Mouse (Mus musculus) layer of hippocampus, postnatal 10 days (tissue): ENCODE data around the gene Hdac7. TPM values are rescaled to one million over a fixed set of nuclear protein-coding genes. Genes with fewer than 3 reads are reported as not detected.

Experiments used
- DNase-seq, 2 experiments: peaks; one replicate each; pipeline ENCODE4 v3.0.0; 2021; ENCODE audit warnings: low spot score in 2 of 2
- total RNA-seq, 2 experiments: library from RNA; stranded (reverse); gene quantifications; 2 replicates each; pipeline ENCODE4 v1.2.3; 2021

Hdac7 gene
- total RNA-seq, 2 experiments from 2014 or later, result 29.1 to 32.0 TPM

GRCm38 (mm10) chr15:97832764-97833479 is 11.4 kb downstream of the Hdac7 start:
- no peak for DNase-seq

GRCm38 (mm10) chr15:97831987-97832640 is 12.2 kb downstream of the Hdac7 start:
- no peak for DNase-seq

DNA sequence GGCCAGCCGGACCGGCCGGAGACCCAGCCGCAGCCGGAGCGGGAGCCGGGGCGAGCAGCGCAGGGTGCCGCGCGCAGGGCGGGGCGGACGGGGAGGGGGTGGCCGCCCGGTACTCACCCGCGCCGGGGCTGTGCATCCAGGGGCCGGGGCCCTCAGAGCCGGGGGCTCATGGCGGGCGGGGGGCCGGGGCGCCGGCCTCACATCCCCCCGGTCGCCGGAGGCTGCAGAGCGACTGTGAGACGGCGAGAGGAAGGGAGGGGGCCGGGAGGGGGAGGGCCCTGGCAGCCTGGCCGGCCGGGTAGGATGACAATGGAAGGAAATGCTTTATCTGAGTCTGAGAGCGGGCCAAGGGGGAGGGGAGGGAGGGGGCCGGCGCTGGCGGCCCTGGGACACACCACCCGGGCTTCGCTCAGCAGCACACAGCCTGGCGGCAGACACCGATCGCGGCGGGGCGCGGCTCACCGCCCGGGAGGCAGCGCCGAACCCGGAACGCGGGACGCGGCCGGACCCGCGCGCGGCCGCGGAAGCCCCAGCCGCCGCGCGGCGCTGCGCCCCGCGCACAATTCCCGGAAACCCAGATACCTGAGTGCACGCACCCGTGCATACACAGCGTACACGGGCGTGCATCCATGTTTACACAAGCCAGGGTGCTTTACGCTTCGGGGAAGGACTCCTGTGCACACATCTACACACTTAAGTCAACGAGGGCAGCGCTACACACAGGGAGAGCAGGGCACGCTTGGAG is 12.9 kb downstream of the Hdac7 start:
- DNase-seq, result peak; percentile 57 to 76

GRCm38 (mm10) chr15:97830788-97831241 is 13.5 kb downstream of the Hdac7 start:
- DNase-seq, result peak; percentile 44 to 62

DNA sequence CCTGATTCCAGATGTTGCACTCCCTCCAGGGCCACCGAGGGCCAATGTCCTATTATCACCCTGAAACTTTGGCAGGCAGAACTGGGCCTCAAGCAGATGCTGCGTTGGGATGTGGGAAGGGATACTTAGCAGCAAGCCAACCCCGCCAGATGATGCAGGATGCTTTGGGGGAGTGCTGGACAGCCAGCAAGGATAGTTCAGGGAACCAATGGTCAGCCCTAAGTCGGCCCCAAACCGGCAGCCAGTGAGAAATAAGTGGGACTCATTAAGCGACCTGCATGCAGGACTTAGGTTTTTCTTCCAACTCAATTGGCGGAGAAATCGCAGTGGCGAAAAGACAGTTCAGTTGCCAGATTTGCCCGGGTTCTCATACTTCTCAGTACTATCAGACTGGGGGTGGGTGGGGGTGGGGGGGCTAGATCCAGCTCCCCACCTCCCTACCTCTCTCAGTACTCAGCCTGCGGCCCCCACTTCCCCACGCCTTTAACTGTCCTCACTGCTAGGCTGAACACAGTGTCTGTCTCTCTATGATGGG is 14.0 kb downstream of the Hdac7 start:
- peak in 1 of 2 experiments; percentile 43 for DNase-seq

DNA sequence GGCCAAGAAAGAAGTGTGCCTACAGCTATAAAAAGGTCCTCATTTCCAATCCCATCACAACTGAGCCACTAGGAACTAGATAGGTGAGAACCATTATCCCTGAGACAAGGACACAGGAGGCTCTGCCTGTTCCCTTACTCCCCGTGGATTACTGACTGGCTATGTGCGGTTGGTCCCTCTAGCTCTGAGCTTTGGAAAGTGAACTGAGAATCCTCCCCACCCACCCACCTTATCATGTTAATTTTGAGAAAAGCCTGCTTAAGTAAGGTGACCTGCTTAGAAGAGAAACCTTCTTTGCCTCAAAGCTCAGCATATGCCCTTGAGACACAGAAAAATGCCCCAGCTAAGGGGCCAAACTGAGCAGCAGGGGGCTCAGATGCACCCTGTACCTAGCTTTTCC is 14.9 kb downstream of the Hdac7 start:
- no peak for DNase-seq

- no peak for DNase-seq
Measured at GRCm38 (mm10) chr15:97828901-97829338, 15.4 kb downstream of the Hdac7 start.

GRCm38 (mm10) chr15:97828221-97828842 is 16.0 kb downstream of the Hdac7 start:
- no peak for DNase-seq

DNA sequence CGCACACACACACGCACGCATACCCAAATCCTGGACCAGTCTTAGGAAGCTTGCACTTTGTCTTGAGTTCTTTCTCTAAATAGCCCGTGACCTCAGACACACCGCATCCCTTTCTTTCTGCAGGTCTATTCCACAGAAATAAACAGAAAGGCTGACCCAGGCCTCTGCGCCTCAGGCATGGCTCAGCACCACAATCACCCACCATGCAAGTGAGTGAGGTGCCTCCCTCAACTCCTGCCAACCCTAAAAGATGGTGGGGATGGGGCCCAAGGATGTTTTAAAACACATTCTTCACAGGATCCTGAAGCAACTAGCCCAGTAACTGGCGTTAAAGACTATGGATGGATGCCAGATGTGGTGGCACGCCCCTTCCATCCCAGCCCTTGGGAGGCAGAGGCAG is 16.9 kb downstream of the Hdac7 start:
- DNase-seq, result no peak

GRCm38 (mm10) chr15:97826588-97827261 is 17.6 kb downstream of the Hdac7 start:
- no peak for DNase-seq

- DNase-seq, result no peak
Measured at GRCm38 (mm10) chr15:97825941-97826587, 18.2 kb downstream of the Hdac7 start.

DNA sequence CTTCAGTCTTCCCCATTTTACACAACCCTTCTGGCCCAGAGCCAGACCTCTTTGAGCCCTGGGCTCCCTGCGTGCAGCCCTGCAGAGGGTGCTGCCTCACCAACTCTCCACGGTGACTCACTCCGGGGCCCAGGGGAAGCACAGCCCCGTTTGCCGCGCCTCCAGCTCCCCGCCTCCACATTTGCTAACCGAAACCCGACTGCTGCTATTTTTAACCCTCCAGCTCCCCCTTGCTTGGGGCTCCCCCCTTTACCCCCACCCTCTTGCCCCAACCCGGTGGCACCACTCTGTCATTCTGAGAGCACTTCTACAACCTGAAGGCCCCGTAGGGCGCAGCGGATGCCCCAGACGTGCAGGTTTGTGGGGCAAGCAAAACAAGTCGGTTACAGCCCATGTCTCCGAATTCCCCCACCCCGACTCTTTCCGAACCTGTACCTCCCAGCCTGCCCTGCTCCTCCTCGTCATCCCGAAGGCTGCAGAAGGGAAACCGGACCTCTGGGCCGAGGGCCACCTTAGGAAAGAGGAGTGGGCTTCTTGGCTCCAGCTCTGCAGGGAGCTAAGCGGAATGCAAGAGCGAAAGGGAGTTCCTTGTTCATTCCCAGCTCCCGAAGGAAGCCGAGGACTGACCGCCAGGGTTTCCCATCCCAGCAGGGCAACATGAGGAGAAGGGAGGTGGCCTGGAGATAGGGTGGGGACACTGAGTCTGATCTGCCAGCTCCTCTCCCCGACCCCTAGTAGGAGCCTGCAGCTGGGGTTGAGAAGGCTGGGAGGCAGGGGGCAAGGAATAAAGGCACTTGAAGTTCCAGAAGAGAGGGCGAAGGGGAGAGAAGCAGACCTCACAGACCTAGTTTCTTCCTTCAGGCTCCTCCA is 19.0 kb downstream of the Hdac7 start:
- DNase-seq, result peak; percentile 68 to 75

DNA sequence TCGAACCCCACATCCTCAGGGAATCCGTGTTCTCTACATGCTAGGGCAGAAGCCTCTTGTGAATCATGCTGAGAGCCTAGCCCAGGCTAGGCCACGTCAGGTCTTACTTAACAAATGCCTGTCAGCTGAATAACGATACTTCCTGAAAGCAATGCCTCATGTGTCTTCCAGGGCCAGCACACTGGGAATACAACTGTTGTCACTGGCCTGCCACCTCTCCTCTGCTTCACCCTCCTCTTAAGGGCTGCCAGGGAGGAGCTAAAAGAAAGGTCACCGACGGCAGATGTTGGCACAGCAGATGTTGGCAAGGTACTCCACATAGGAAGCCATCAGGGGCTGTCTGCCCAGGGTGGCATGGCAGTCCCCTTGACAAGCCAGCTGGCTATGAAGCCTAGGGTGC is 20.3 kb downstream of the Hdac7 start:
- peak in 1 of 2 experiments; percentile 35 for DNase-seq

DNA sequence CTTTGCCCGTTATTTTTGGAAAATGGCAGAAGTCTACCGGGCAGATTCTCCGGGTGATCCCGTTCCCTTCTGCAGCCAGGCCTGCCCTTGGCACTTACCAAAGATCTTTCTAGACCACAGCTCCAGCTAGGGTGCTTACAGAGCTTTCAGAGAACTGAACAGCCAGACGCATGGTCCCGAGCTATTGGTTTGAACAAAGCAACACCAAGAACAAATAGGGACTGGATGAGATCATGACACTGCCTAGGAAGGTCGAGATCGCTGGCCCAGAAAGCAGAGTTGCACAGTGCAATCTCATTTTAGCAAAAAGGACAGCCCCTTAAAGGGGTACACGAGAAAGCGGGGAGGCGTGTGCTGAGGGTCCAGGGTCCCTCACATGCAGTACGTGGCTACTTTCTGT is 20.8 kb downstream of the Hdac7 start:
- DNase-seq, result no peak

DNA sequence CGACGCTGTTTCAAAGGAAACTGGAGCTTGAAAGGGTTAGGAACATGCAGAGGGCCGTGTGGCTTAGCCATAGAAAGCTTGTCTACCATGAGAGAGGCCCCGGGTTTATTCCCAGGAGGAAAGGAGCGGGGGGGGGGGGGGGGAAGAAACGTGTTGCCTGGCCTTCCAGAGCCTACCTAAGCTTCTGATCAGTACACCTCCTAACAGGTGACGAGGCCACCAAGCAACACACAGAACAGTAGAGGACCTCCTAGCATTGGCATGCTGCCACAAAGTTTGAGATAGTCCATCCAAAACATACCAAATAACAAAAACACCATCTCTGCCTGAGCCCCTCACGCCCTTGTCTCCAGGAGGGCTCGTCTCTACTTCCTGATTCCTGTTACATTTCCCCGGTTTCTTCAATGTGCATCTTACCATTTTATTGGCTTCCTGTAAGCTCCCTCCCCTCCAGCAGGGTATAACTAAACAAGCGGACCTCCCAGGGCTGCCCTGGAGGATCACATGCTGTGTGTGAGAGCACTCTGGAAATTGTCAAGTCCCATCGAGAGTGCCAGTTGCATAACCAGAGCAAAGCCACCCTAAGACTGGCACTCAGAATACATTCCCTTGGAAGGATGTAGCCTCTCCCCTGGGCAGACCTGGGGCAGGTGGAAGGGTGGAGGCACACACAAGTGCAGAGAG is 21.6 kb downstream of the Hdac7 start:
- peak in 1 of 2 experiments; percentile 4 for DNase-seq

DNA sequence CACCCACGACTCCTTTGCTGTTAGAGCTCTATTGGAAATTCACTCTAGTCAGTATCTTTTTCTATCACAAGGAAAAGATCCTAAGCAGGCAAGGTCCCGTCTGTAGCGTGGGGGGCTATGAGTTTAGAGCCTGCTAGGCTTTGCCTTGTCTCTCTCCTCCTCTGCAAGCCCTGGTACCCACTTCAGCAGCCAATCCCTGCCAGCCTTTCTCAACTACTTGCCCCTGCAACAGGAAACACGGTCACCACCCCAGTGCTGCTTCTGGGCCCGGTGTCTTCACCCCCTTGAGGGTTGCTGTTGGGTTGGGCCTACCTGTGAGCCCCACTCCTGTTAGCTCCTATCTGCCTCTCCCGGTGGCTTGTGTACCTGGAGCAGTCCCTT is 22.3 kb downstream of the Hdac7 start:
- no peak for DNase-seq

DNA sequence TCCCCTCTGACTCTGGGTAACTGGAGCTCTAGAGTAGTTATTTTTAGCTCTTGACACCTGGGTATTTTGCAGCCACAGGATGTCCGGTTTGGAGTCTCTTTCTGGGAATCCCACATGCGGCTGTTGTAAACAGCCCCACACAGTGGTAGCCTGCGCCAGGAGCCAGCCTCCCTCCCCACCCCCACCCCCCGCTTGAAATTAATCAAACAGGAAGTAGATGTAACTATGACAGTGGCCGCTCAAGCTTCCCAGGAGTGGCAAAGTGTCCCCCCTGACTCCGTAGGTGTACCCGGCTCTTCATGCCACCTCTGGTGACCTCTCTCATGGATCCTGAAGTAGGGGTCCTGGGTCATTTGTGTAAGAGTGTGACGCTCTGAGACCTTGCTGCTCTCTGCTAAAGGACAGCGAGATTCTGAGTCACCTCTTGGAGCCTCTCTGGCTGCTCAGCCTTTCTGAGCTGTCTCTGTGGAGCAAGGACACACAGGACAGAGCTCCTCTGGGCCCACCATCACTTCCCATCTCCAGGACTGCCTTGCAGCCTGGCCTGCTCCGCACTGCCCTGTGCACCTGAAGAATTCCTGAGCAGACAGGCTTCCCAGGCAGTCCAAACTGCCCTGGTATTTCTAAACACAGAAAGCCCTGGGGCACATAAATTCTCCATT is 22.9 kb downstream of the Hdac7 start:
- DNase-seq, result no peak

DNA sequence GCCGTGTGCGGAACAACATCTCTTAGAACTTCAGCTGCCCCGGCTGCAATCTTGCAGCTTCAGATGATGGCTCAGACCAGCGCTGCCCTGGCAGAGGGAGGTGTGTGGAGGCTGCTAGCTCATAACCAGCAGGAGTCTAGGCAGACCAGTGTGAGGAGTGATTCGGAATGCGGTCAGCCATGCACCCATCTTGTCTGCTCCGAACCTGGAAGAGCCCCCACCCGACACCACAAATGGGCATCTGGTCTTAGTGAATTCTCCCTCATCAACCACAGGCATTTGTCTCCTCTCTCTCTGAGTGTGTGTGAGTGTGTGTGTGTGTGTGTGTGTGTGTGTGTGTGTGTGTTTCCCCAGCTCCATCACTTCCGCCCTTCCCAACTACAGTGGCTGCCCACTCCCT is 24.4 kb downstream of the Hdac7 start:
- no peak for DNase-seq
